Mouse (Mus musculus) G1E (cell line): ENCODE measurements around the gene Samhd1.

Source experiments
- CTCF ChIP-seq: IDR thresholded peaks from 2 replicates; pipeline ENCODE4 v1.5.1; 2012; ENCODE audit warnings: low read depth, low read length, inconsistent platforms, mixed read lengths
- GATA1 ChIP-seq: IDR thresholded peaks from 2 replicates; pipeline ENCODE4 v1.6.1; 2012; ENCODE audit warnings: borderline replicate concordance, low read length, inconsistent platforms, mixed read lengths
- POLR2AphosphoS5 ChIP-seq: IDR thresholded peaks from 2 replicates; pipeline ENCODE4 v1.6.1; 2012; ENCODE audit warnings: low read depth, low read length, inconsistent platforms; ENCODE audit not compliant: insufficient replicate concordance

GRCm38 (mm10) chr2:157068701-157069354, 66.2 kb downstream of the Samhd1 start:
- TF ChIP-seq CTCF, result no peak
- TF ChIP-seq GATA1, result no peak
- TF ChIP-seq POLR2AphosphoS5, result no peak
